Mouse (Mus musculus): ENCODE measurements at regions not wholly inside any gene's neighbourhood (a gene's known extent, or its start where the extent isn't known, plus 50 kb on each side); places are given as distances from the start of the nearest gene placed in this dataset.
A peak's percentile ranks its signal among the peaks of the same experiment; 100 is the strongest.

DNA sequence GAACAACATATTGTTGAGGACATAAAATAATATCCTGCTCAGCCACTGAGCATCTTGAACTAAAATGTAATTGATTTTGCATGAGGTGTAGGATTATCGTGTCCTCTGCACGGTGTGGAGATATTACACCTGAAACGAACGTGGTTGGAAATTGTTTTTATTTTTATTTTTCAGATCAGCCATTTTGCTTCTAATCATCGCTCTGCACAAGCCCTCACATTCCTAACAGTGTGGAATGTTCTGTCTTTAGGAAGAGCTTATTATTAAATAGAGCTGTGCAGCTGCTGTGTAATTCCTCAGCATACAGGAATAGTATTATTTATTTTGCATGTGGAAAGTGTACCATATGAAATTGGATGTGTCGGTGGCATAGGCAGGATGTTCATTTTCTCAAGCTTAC lies 1014.3 kb downstream of the Adgrl2 start:
- DNase-seq (ENCODE audit: low read depth, low spot score), result no peak

DNA sequence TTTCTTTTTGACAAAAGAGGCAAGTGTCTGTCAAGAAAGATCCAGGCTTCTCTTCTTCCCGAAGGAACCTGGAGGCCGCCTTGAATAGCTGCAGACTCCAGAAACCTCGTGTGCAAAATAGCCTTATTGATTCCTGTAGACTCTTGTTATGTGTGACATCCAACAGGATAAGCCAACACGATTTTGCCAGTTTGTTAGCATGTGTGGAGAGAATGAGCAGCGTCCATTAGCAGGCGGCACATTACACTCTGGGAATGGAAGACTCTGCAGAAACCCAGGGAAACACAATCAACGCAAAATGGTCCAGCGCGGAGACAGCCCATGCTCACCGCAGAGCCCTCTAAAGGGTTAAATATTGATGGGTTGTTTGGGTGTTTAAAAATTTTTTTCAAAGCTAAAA lies 1014.9 kb downstream of the Adgrl2 start:
- no peak for DNase-seq (ENCODE audit: low read depth, low spot score)

DNA sequence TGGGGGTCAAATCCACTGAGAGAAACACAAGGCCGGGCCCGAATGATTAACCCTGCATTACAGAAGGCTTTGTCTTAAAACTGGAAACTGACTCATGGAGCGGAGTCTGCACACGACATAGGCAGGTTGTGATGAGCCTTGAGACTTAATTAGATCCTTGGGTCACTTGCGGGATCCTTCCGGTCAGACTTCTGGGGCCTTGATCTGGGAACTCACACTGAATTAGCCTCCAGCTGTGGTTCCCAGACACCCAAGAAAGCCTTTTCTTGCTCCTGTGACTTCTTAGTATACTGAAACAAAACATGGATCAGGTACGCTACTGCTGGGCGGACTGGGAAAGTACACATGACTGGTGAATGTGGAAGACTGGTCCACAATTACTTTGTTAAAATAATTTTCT lies 1015.8 kb downstream of the Adgrl2 start:
- no peak for DNase-seq (ENCODE audit: low read depth, low spot score)

DNA sequence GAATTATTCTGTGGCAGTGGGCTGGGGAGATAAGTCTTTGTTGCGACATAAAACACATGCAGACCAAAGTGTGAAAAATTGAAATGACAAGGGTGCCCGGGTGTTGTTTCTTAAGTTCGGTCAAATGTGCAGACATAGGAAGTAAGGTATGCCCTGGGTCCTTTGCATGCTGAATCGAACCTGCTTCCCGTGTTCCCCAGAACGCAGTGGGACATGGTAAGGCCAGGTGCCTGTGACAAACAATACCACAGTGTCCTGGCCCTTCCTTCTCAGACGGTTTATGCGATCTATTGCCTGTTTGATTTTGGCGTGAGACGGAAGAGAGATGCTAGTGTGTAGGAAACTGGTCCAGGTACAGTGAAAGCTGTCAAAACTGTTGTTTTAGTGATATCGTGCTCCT lies 1022.1 kb downstream of the Adgrl2 start:
- DNase-seq (ENCODE audit: low read depth, low spot score), result no peak

DNA sequence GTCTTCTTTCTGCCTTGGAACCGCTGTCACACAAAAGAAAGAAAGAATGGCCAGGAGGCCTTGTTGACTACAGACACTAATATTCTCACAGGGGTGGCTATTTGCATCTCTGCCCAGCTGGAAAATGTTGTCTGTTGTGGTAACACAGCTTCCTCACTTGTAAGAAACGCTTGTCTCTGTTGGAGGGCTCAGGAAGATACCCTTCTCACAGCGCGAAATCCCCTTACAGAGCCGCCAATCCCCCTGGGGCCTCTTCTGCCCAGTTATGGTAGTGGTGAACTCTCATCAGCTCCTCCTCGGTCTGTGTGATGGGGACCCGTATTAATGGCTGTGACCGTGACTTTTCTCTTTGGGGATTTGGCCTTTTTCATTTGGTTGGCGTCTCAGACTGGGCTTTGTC lies 1022.5 kb downstream of the Adgrl2 start:
- DNase-seq (ENCODE audit: low read depth, low spot score), result no peak

DNA sequence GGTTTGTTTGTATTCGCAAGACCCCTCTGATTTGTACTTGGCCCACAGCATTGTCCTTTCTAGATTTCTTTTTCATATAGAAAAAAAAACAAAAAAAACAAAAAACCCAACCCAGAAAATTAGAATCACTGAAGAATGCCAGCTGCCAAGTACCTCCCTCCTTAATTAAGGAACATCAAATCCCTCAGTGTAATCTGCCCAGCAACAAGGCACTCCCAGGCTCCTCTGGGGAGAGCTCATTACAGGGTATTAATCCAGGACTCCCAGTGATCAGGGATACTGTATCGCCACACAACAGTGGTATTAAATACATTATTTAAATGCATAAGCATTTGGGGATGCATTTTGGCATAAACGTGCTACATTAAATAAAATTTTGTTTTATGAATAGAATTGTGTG lies 1023.1 kb downstream of the Adgrl2 start:
- no peak for DNase-seq (ENCODE audit: low read depth, low spot score)

DNA sequence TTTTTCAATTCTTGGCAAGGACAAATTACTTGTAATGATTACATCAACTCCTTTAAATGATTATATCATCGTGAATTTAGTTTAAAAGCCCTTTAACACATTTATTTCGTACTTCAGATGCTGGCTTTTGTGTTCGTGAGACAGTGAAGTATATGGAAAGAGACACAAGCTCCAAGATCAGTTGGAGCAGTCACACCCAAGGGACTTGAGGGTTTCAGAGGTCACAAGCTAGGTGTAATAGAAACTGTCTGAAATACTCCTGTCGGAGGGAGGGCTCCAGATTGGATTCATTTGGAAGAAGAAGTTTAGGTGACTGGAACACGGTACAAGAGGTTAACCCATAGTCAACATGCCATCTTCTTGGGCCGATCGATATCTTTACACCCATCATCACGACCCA lies 1023.5 kb downstream of the Adgrl2 start:
- DNase-seq (ENCODE audit: low read depth, low spot score), result no peak

DNA sequence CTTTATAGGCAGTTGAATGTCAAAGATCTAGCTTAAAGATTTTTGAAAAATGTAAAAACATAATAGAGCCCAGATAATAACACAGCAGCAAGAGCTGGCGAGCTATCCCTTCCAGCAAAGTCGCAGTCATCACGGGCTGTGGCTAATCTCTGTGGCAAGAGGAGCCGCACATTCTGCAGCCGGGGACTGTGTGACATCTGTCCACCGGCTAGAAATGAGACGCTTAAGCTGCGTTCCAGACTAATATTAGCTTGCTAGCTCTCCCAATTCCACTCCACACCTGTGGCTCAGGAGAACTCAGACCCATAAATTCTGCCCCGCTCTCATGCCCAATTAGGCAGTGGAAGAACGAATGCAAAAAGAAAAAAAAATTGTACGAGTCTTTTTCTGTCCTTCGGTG lies 1024.0 kb downstream of the Adgrl2 start:
- no peak for DNase-seq (ENCODE audit: low read depth, low spot score)

DNA sequence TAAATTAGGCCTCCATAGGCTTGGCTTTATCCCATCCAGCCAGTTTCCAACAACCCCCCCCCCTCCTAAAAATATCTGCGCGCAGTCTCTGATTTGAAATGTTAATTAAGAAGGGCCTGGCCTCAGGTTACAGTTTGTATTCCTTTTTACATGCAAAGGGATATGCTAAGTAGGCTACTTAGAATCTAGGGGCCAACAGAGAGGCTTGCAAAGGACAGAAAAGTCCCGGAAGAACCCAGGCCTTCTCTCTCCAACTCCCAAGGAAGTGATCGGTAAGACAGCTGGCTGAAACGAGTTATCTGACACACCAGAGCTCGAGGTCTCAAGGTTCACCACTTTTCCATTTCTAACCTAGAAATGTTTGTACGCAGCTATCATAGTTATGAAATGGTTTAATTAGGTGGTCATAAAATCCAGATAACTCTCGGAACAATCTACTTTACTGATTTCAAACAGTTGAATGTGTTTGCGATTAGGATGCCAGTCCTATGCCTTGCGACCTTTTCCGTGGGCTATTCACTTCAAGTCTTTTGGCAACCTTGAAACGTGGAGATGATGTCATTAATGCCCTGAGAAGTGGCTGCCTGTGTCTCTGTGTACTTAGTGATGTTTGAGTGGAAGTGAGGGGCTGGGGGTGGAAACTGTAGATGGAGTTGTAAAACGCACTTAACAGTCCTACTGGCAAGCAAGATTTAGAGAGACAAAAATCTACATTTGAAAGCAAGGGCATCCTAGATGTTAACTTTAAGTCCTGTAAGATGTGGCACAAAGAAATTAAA lies 1026.5 kb downstream of the Adgrl2 start:
- DNase-seq (ENCODE audit: low read depth, low spot score), result peak; percentile 26

DNA sequence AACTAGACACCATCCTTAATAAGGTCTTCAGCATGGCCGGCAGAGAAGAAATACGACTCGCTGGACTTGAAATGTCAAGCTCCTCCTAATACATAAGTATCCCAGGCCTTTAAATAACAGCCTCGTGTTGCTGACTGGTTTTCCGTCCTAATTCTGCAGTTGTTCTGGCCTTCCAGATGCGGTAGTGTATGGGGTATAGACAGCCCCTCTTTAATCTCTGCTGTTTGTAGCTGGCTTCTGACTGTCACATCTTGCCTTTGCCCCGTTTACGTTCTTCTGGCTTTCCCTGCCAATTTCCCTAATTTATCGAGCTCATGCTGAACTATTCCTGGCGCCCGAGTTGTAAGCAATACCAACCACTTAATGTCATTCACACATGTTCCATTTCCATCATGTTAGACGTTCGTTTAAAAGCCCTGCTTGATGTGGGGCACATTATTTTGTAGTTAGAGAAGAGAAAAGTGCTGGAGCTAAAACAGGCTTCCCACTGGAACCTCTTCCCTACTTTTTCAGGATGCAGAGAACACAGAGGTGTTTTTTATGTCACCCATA lies 1042.2 kb downstream of the Adgrl2 start:
- DNase-seq (ENCODE audit: low read depth, low spot score), result no peak

DNA sequence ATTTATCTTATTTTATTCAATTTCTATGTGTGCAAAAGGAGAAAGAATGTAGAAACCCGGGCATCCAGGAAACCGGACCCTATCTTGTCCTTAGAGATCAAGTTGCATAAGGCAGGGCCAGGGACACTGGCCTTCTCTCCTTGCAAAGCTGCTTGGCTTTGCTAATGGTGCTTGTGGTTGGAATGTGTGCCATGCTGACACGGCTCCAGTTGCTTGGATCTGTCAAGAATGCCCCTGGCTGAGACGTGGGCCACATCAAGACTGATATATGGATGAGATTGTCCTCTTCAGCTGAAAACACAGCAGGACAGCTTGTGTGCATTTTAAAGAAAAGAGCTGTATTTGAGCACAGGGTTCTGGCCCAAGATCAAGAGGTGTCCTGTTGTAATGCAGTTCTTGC lies 1047.0 kb downstream of the Adgrl2 start:
- no peak for DNase-seq (ENCODE audit: low read depth, low spot score)

DNA sequence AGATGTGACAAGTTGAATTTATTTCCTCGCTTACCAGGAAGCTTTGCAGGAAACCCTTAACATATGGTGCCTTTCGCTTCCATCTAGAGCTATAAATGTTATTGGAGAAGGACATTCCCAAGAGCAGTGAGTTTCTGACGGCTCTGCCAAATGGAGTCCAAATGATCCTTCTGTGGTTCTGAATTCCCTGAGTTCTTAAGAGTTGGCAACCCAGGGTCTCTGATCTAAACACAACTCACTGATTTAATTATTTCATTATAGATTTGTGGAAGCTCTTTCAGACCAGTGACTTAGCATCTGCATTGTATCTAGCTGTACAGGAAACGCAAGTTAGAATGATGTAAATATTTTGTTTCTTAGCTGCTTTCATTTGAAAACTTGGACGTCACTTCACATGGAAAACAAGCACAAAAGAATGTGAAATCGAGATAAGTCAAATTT lies 1059.5 kb downstream of the Adgrl2 start:
- no peak for DNase-seq (ENCODE audit: low read depth, low spot score)

DNA sequence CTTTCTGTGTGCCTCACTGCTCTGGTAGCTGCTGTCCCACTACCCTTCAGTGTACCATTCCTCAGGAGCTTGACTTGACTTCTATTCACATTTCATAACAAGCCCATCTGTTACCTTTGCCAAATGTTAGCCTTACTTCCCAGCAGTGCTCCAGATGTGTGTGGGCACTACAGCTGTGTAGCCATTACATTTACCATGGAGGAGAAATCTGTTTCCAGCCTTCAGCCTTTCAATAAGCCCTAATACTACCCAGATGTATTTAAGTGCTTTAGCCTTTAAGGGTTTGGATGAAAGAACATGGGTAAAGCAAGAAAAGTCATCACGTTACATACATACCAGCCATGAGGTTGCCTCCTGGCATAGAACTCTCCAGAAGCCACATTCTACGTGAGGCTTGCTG lies 1068.0 kb downstream of the Ttll7 start:
- no peak for DNase-seq (ENCODE audit: low read depth, low spot score)

DNA sequence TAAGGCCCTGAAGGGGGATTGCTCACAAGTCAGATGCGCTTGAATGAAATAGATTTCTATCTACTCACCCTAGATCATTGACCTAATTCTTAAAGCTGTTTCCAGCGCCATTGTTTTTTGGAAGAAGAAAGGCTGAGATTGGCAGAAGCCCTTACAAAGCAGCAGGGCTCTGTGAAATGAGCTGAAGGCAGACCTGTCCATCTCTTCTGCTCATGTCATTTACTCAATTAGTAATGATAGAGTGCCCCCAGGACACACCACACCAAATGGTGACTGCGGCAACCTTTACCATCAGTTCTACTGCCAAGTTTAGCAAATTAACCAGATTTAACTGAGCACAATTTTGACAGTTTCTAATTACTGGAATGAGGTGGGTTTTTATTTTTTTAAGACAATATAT lies 1067.5 kb downstream of the Ttll7 start:
- no peak for DNase-seq (ENCODE audit: low read depth, low spot score)

DNA sequence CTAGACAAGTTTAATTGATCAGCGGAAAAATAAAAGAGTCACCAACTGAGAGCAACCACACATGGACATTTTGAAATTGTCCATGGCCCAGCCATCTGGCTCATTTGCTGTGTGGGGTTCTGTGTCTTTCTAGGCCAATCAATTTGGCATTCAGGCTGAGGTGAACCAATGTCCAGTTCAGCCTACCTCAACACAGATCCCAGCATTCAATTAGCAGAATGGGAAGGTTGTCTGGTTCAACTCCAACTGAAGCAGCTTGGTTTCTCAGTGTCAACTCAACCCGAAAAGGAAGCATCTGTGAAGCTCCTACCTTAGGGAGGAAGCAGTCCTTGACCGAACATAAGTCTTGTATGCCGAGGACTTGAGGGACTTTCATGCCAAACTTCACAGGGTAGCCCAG lies 1067.0 kb downstream of the Ttll7 start:
- DNase-seq (ENCODE audit: low read depth, low spot score), result no peak

DNA sequence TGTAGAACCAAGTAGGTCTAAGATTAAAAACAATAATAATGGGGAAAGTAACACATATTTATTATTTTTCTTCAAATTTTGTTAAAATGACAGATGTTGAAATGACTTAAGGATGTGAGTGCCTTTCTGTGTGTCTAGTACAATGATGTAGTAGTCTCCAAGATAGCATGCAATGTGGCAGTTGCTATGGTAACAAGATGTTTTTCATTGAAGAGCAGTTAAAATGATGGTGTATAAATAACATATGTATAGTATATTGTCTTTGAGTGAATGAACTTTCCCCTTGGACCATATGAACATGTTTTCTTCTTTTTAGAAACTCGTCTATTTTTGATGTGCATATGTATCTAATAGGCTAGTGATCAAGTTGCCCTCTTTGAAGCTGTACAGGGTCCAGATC lies 1044.6 kb downstream of the Ttll7 start:
- DNase-seq (ENCODE audit: low read depth, low spot score), result no peak

DNA sequence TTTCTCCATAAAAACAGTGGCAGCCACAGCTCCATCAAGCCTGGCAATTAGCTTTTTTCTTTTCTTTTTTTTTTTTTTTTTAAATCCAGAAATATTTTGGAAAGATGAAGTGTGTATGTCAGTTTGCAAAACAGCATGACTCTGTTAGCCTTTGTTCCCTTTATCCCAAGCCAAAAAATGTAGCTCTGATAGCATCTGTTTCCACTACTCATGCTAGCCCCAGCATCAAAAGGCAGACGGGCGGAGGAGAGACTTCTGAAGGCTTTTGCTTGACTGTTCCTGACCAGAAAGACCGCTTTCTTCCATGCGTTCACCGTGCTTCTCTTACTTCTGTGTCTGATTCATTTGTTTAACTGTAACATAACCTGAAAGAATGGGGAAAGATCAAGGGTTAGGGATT lies 1039.5 kb downstream of the Ttll7 start:
- DNase-seq (ENCODE audit: low read depth, low spot score), result no peak

DNA sequence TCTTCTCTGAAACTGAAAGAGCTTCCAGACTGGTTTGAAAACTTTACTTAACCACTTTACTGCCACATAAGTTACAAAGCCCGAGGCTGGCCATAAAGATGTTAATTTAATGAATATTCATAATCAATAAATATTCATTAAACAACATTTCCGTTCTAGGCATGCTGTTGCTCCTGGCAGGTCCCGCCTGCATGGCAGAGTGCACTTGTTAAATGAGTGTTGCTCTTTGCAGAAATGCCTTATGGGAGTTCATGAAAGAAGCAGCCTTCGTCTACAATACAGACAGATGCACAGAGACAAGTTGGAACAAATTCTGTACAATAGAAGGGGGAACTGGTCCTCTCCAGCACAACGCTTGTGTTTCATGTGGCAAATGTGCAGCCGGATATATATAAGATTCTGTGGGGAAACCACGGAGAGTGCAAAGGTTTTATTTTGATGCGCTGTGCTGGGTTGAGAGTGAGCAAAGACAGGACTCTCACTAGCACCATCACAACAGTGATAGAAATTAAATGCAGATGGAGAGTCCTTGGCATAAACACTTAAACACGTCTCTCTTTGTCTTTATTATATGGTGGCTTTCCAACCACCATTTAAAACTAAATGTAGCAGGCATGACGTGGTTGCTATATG lies 1034.2 kb downstream of the Ttll7 start:
- no peak for DNase-seq (ENCODE audit: low read depth, low spot score)

DNA sequence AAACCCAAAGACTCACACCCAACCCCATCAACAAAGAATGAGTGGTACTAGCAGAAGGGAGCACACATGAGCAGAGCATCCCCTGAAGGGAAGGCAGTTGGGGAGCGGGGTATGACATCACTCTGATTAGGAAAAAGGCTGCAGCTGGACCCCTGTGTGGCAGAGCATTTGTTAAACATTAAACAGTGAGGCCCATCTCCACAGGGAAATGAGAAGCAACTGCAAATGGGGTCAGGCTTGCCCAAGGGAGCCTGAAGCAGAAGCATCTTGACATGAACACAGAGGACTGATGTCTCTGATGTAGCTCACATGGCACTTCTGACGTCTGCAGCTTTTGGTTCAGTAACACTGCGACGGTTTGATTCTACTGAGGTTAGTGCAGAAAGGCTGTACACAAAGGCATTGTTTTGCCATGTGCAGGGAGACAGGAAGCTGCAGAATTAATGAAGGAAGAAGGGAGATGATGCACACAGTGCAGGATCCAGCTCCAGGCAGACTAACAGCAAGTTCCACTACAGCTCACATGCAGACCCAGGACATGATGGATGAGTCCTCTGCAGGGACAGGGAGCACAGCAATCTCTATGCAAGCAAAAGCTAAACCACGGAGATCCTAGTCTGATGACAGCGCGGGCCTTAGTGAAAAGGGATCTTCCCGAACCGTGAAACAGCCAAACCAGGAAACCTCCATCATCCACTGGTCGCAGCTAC lies 1030.9 kb downstream of the Ttll7 start:
- no peak for DNase-seq (ENCODE audit: low read depth, low spot score)

DNA sequence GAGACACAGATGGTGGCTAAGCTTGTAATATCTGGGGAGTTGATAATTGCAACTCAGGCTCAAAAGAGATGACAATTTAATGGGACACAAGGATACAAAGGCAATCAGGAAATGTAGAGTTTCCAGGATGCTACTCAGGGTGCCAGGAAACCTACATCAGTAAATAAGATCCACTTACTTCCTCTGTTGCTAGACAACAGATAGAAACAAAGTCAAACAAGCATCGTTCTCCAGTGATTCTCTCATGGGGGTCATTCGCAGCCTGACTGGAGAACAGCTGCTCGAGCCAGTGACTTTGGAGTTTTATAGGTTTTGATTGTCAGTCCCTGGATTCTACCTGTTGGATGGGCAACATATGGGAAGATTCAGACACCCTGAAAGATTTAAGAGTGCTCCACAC lies 1026.5 kb downstream of the Ttll7 start:
- no peak for DNase-seq (ENCODE audit: low read depth, low spot score)

DNA sequence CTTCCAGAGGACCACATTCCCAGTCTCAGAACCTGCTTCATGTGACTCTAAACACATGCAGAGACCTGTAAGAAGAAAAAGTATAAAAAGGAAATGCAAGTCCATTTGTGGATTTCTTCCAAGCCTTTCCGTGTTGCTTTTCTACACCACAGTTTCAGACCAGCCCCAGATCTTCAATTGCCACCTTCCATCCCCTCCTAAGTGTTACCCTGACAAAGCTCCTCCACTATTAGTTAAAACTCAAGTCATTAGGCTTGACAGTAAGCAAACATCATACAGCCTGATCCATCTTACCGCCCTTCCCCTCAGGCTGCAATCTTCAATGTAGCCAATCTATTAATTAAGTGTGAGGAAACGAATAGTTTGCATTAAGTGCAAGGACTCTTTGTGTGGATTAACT lies 1016.1 kb downstream of the Ttll7 start:
- DNase-seq (ENCODE audit: low read depth, low spot score), result no peak

DNA sequence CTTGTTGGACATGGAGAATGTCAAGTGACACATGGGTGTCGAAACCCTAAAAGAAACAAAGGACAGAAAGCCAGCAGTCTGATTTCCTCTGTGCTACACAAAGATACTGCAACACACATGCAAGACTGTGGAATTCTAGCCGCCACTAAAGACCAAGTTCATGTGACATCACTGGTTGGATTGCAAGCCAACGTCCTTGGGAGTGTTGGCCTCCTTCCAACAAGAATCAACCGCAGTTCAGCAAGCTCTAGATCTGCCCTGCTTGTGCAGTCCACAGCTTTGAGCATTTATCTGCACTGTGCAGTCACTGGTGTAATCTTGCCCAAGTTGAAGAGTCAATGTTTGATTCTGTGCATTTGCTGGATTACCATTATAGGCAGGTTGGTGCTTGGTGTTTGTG lies 1001.2 kb downstream of the Ttll7 start:
- DNase-seq (ENCODE audit: low read depth, low spot score), result no peak

DNA sequence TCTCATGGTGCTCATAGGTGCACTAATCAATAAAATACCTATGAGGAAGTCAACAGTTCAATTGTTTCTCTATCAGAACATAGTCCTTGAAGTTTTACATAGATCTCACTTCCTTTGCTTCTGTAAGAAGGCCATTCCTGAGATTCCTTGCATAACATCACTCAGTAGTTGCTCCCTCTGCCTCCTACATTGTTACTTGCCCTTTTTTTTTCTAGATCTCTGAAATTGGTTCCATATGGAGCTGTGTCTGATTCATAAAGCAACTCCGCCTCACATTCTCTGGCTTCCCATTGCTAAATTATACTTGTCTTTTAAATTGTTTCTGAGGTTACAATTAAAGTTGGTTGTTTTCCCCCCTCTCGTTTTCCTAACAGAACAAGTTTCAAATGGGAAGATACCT lies 1000.7 kb downstream of the Ttll7 start:
- no peak for DNase-seq (ENCODE audit: low read depth, low spot score)

Data from WW6 (cell line).